In genomic region chr3:118331559-118331958, GRCm38 (mm10) we compare ENCODE assay signal across 18 mouse cellular contexts.
"Had no signal": no experiment of that assay in that cellular context is flagged by ENCODE, and none has a peak within 500 bp of the region (broad histone marks: within the 10 kb centered on the region; RNA-seq: fewer than 3 reads in every experiment).

No protein-coding gene starts in this region.

- H3K36me3 ChIP-seq: limb, embryonic 12.5 days; liver, embryonic 12.5 days; liver, embryonic 15.5 days had no signal

- ATAC-seq: liver, embryonic 12.5 days had no signal

- H3K4me3 ChIP-seq: left cerebral cortex, adult 2 months; limb, embryonic 12.5 days; liver, embryonic 12.5 days; liver, embryonic 15.5 days had no signal

- H3K4me1 ChIP-seq: liver, embryonic 12.5 days; liver, embryonic 15.5 days had no signal

- H3K4me2 ChIP-seq: limb, embryonic 12.5 days; liver, embryonic 12.5 days; liver, embryonic 15.5 days; midbrain, embryonic 11.5 days had no signal

- DNase-seq: kidney, adult 2 months; kidney, postnatal 36 days; layer of hippocampus, postnatal 36 days; liver; lung, adult 18-20 months; lung, postnatal 14 days; lung, postnatal 4 days; midbrain, embryonic 14.5 days; thymus, adult 2 months; thymus, postnatal 14 days; thymus, postnatal 4 days had no signal

- H3K9ac ChIP-seq: limb, embryonic 12.5 days; liver, embryonic 12.5 days; liver, embryonic 15.5 days had no signal

- H3K27me3 ChIP-seq: limb, embryonic 12.5 days; liver, embryonic 12.5 days; liver, embryonic 15.5 days had no signal

- H3K27ac ChIP-seq: kidney, postnatal 0 days; left cerebral cortex, adult 2 months; limb, embryonic 12.5 days; liver, embryonic 12.5 days; liver, embryonic 15.5 days; stomach, postnatal 0 days had no signal

- H3K9me3 ChIP-seq: limb, embryonic 12.5 days; liver, embryonic 12.5 days; liver, embryonic 15.5 days had no signal
